Mouse (Mus musculus) retina, postnatal 1 day (tissue): ENCODE results near the gene Sfxn3.

Experiments used
- DNase-seq: peaks from one replicate; pipeline ENCODE4 v3.0.0-alpha.2; 2012

Sfxn3 gene

GRCm38 (mm10) chr19:45047417-45047934 is at the start of gene Sfxn3:
Gene Sfxn3, plus strand, starts transcription at chr19:45047503.
- peak; percentile 95 for DNase-seq

GRCm38 (mm10) chr19:44997786-44998185 is 49.5 kb upstream of the Sfxn3 start:
- DNase-seq, result peak; percentile 27

GRCm38 (mm10) chr19:44999647-45000046 is 47.7 kb upstream of the Sfxn3 start:
- no peak for DNase-seq

- no peak for DNase-seq
Observed at GRCm38 (mm10) chr19:45002301-45002700, 45.0 kb upstream of the Sfxn3 start.

- DNase-seq, result no peak
Observed at GRCm38 (mm10) chr19:45003740-45004516, 43.4 kb upstream of the Sfxn3 start.

GRCm38 (mm10) chr19:45005444-45005843 is 41.9 kb upstream of the Sfxn3 start, which contains the start of gene Twnk:
Gene Twnk, plus strand, starts transcription at chr19:45005663.
- DNase-seq, result peak; percentile 46

- peak; percentile 97 for DNase-seq
Observed at GRCm38 (mm10) chr19:45005957-45006712, 41.2 kb upstream of the Sfxn3 start, which contains the start of gene Mrpl43. Gene Mrpl43, minus strand, starts transcription at chr19:45006442.

GRCm38 (mm10) chr19:45007021-45007420 is 40.3 kb upstream of the Sfxn3 start:
- no peak for DNase-seq

- no peak for DNase-seq
Observed at GRCm38 (mm10) chr19:45007425-45008191, 39.7 kb upstream of the Sfxn3 start.

GRCm38 (mm10) chr19:45010646-45011045 is 36.7 kb upstream of the Sfxn3 start:
- DNase-seq, result no peak

GRCm38 (mm10) chr19:45012219-45012618 is 35.1 kb upstream of the Sfxn3 start:
- DNase-seq, result no peak

GRCm38 (mm10) chr19:45012636-45013035 is 34.7 kb upstream of the Sfxn3 start:
- DNase-seq, result peak; percentile 77

GRCm38 (mm10) chr19:45013581-45014225 is 33.6 kb upstream of the Sfxn3 start:
- no peak for DNase-seq

- peak; percentile 34 for DNase-seq
Observed at GRCm38 (mm10) chr19:45014335-45014971, 32.9 kb upstream of the Sfxn3 start, which contains the start of gene Lzts2. Gene Lzts2, plus strand, starts transcription at chr19:45014414.

- peak; percentile 58 for DNase-seq
Observed at GRCm38 (mm10) chr19:45014981-45015402, 32.3 kb upstream of the Sfxn3 start.

- peak; percentile 48 for DNase-seq
Observed at GRCm38 (mm10) chr19:45015518-45016281, 31.6 kb upstream of the Sfxn3 start.

GRCm38 (mm10) chr19:45016341-45017215 is 30.7 kb upstream of the Sfxn3 start:
- DNase-seq, result peak; percentile 96

- DNase-seq, result peak; percentile 93
Observed at GRCm38 (mm10) chr19:45017216-45017771, 30.0 kb upstream of the Sfxn3 start.

- peak; percentile 93 for DNase-seq
Observed at GRCm38 (mm10) chr19:45017909-45018308, 29.4 kb upstream of the Sfxn3 start.
